In genomic region chr5:92395764-92396163, GRCm38 (mm10) we compare ENCODE assay signal across 19 mouse cellular contexts. TPM values are rescaled to one million over a fixed set of nuclear protein-coding genes. Genes with fewer than 3 reads are reported as not detected.
DNase-seq lines count a peak whose midpoint lies in the region; ATAC-seq and TF ChIP-seq lines count a peak whose summit lies in the region.
"Had no signal": no experiment of that assay in that cellular context is flagged by ENCODE, and none has a peak within 500 bp of the region (broad histone marks: within the 10 kb centered on the region; RNA-seq: fewer than 3 reads in every experiment).

No protein-coding gene starts in this region.

- no peak for TF ChIP-seq RAD21 in MEL (IDR thresholded peaks at IDR 0.05; ENCODE audit: low read depth, low read length)

- peak; percentile 8 for ATAC-seq in liver, embryonic 11.5 days (replicated peaks; ENCODE audit: low FRiP score)
- ATAC-seq in liver, postnatal 0 days, result no peak
- ATAC-seq in liver, embryonic 13.5 days (ENCODE audit: low read depth), result no peak; the same call in 1 of the 2 replicates
- ATAC-seq in kidney, embryonic 14.5 days (ENCODE audit: low FRiP score, low TSS enrichment), result no peak
- ATAC-seq: CD4-positive, CD25-positive, alpha-beta regulatory T cell, adult 4 months; forebrain, embryonic 13.5 days; forebrain, postnatal 0 days had no signal

- DNase-seq in liver, embryonic 11.5 days (ENCODE audit: low spot score), result no peak
- no peak for DNase-seq in liver, postnatal 0 days
- peak; percentile 49 for DNase-seq in MEL (ENCODE audit: low read depth, low spot score)
- DNase-seq in liver, embryonic 13.5 days, result no peak
- DNase-seq in ovary, postnatal 36 days (ENCODE audit: low spot score), result no peak
- DNase-seq: adrenal gland, adult 2 months; adrenal gland, postnatal 25 days; cerebellum, adult 18-20 months; cerebellum, adult 9-11 months; cerebellum, postnatal 36 days; forebrain, postnatal 0 days; gastrocnemius, postnatal 36 days; heart, postnatal 36 days had no signal

- no peak overlapping the region for H3K9ac ChIP-seq in liver, embryonic 11.5 days (ENCODE audit: low read depth, low read length)
- H3K9ac ChIP-seq in liver, postnatal 0 days (replicated peaks), result no peak overlapping the region
- peak overlapping the region; percentile 23 for H3K9ac ChIP-seq in MEL (ENCODE audit: control insufficient read depth, low read depth, low read length, poor library complexity, severe bottlenecking)
- no peak overlapping the region for H3K9ac ChIP-seq in liver, embryonic 13.5 days
- no peak overlapping the region for H3K9ac ChIP-seq in kidney, embryonic 14.5 days (ENCODE audit: low read depth, low read length)
- H3K9ac ChIP-seq: forebrain, embryonic 13.5 days; forebrain, postnatal 0 days; hindbrain, embryonic 15.5 days had no signal

- 65% methylated on average over 3 of the region's 3 CpGs for WGBS in liver, embryonic 11.5 days
- 56% methylated on average over 3 of the region's 3 CpGs for WGBS in liver, postnatal 0 days (ENCODE audit: insufficient replicate concordance)
- WGBS in liver, embryonic 13.5 days (ENCODE audit: insufficient replicate concordance), result 31% methylated on average over 3 of the region's 3 CpGs
- 90% methylated on average over 3 of the region's 3 CpGs for WGBS in kidney, embryonic 14.5 days

- no peaks in the 10 kb centered on the region for H3K79me2 ChIP-seq in MEL (ENCODE audit: control insufficient read depth, insufficient read depth, low read length, poor library complexity)

- peak overlapping the region; percentile 74; the same call in 1 of the 2 replicates for H3K27ac ChIP-seq in liver, embryonic 11.5 days (ENCODE audit: low read depth, low read length)
- H3K27ac ChIP-seq in liver, postnatal 0 days (ENCODE audit: low read depth), result no peak overlapping the region
- H3K27ac ChIP-seq in MEL (ENCODE audit: control insufficient read depth, low read depth, low read length), result peak overlapping the region; percentile 45
- peak overlapping the region; percentile 85 for H3K27ac ChIP-seq in liver, embryonic 13.5 days
- no peak overlapping the region for H3K27ac ChIP-seq in kidney, embryonic 14.5 days (ENCODE audit: low read depth, low read length)
- H3K27ac ChIP-seq: embryonic facial prominence, embryonic 10.5 days; forebrain, embryonic 13.5 days; heart, embryonic 10.5 days; hindbrain, embryonic 15.5 days had no signal

- no peak overlapping the region for H3K4me3 ChIP-seq in liver, embryonic 11.5 days (ENCODE audit: low read depth, low read length)
- H3K4me3 ChIP-seq in liver, postnatal 0 days (ENCODE audit: low read depth, low read length), result no peak overlapping the region
- peak overlapping the region; percentile 17 to 42 for H3K4me3 ChIP-seq in MEL (ENCODE audit: control insufficient read depth in 1 of 2, insufficient read depth in 1 of 2, low read depth in 2 of 2, low read length in 2 of 2)
- no peak overlapping the region for H3K4me3 ChIP-seq in liver, embryonic 13.5 days (replicated peaks)
- no peak overlapping the region for H3K4me3 ChIP-seq in kidney, embryonic 14.5 days (ENCODE audit: low read length)
- H3K4me3 ChIP-seq: embryonic facial prominence, embryonic 10.5 days; forebrain, embryonic 13.5 days; heart, embryonic 10.5 days; hindbrain, embryonic 15.5 days had no signal

- TF ChIP-seq EP300 in liver, postnatal 0 days (IDR thresholded peaks at IDR 0.05; ENCODE audit: low read depth), result no peak
- peak; percentile 62 to 78 for TF ChIP-seq EP300 in MEL (IDR thresholded peaks at IDR 0.05; ENCODE audit: low read depth in 1 of 2, low read length in 2 of 2)

- TF ChIP-seq CTCF in liver, postnatal 0 days (IDR thresholded peaks at IDR 0.05; ENCODE audit: low read depth), result no peak
- TF ChIP-seq CTCF in MEL (IDR thresholded peaks at IDR 0.05 in 2 of 3, conservative IDR thresholded peaks at IDR 0.05 in 1 of 3; ENCODE audit: control insufficient read depth in 1 of 3, insufficient read depth in 1 of 3, low read depth in 2 of 3, low read length in 3 of 3, poor library complexity in 1 of 3, severe bottlenecking in 1 of 3), result no peak

- H3K9me3 ChIP-seq in liver, embryonic 11.5 days (ENCODE audit: control insufficient read depth, low read length), result no peaks in the 10 kb centered on the region
- H3K9me3 ChIP-seq in liver, postnatal 0 days (ENCODE audit: low read length), result no peaks in the 10 kb centered on the region
- no peaks in the 10 kb centered on the region for H3K9me3 ChIP-seq in MEL (replicated peaks; ENCODE audit: insufficient read depth, low read length)
- H3K9me3 ChIP-seq in liver, embryonic 13.5 days (replicated peaks), result no peaks in the 10 kb centered on the region
- H3K9me3 ChIP-seq in kidney, embryonic 14.5 days (ENCODE audit: control insufficient read depth, low read length), result no peaks in the 10 kb centered on the region
- H3K9me3 ChIP-seq: embryonic facial prominence, embryonic 10.5 days; forebrain, embryonic 13.5 days; heart, embryonic 10.5 days; hindbrain, embryonic 15.5 days had no signal

- H3K4me2 ChIP-seq in liver, embryonic 11.5 days, result peak overlapping the region; percentile 44
- H3K4me2 ChIP-seq in liver, postnatal 0 days (ENCODE audit: low read depth, low read length), result no peak overlapping the region
- H3K4me2 ChIP-seq in liver, embryonic 13.5 days, result peak overlapping the region; percentile 37
- H3K4me2 ChIP-seq in kidney, embryonic 14.5 days (replicated peaks; ENCODE audit: low read depth, low read length), result no peak overlapping the region
- H3K4me2 ChIP-seq: forebrain, embryonic 13.5 days; hindbrain, embryonic 15.5 days had no signal

- no peak for TF ChIP-seq POLR2A in MEL (IDR thresholded peaks at IDR 0.05; ENCODE audit: control insufficient read depth in 1 of 2, insufficient read depth in 1 of 2, low read depth in 1 of 2, low read length in 2 of 2, poor library complexity in 1 of 2)

- H3K4me1 ChIP-seq in liver, embryonic 11.5 days (replicated peaks; ENCODE audit: control insufficient read depth, insufficient read depth, low read length), result peaks cover 27% of the 10 kb centered on the region
- H3K4me1 ChIP-seq in liver, postnatal 0 days (ENCODE audit: insufficient read depth), result no peaks in the 10 kb centered on the region
- peaks cover 0 to 25% of the 10 kb centered on the region in 2 experiments; a peak in 2 of 4 replicates for H3K4me1 ChIP-seq in MEL (ENCODE audit: control insufficient read depth in 1 of 2, insufficient read depth in 2 of 2, low read length in 2 of 2)
- peaks cover 61% of the 10 kb centered on the region for H3K4me1 ChIP-seq in liver, embryonic 13.5 days (replicated peaks)
- no peaks in the 10 kb centered on the region for H3K4me1 ChIP-seq in kidney, embryonic 14.5 days (ENCODE audit: control insufficient read depth, insufficient read depth, low read length)
- H3K4me1 ChIP-seq: forebrain, embryonic 13.5 days had no signal

- H3K36me3 ChIP-seq in liver, embryonic 11.5 days (ENCODE audit: control insufficient read depth, insufficient read depth, low read length), result no peaks in the 10 kb centered on the region
- H3K36me3 ChIP-seq in liver, postnatal 0 days (replicated peaks; ENCODE audit: insufficient read depth, low read length), result no peaks in the 10 kb centered on the region
- H3K36me3 ChIP-seq in MEL (ENCODE audit: control insufficient read depth in 1 of 2, insufficient read depth in 2 of 2, low read length in 2 of 2), result peaks cover 0 to 16% of the 10 kb centered on the region in 2 experiments; a peak in 2 of 4 replicates
- no peaks in the 10 kb centered on the region for H3K36me3 ChIP-seq in liver, embryonic 13.5 days
- H3K36me3 ChIP-seq in kidney, embryonic 14.5 days (ENCODE audit: control insufficient read depth, insufficient read depth, low read length), result no peaks in the 10 kb centered on the region
- H3K36me3 ChIP-seq: embryonic facial prominence, embryonic 10.5 days; heart, embryonic 10.5 days; hindbrain, embryonic 15.5 days had no signal

- H3K27me3 ChIP-seq in liver, embryonic 11.5 days (replicated peaks; ENCODE audit: control insufficient read depth, insufficient read depth, low read length), result peaks cover 32% of the 10 kb centered on the region
- H3K27me3 ChIP-seq in liver, postnatal 0 days (ENCODE audit: insufficient read depth, low read length), result peaks cover 5% of the 10 kb centered on the region
- H3K27me3 ChIP-seq in MEL (ENCODE audit: control insufficient read depth in 1 of 2, insufficient read depth in 2 of 2, low read length in 2 of 2), result no peaks in the 10 kb centered on the region; a peak in 1 of 4 replicates
- peaks cover 32% of the 10 kb centered on the region for H3K27me3 ChIP-seq in liver, embryonic 13.5 days
- H3K27me3 ChIP-seq in kidney, embryonic 14.5 days (ENCODE audit: control insufficient read depth, insufficient read depth, low read length), result peaks cover 25% of the 10 kb centered on the region

TF ChIP-seq in MEL, 35 proteins besides CTCF, POLR2A, EP300 and RAD21 (continues in another document):
- TF ChIP-seq TBP (IDR thresholded peaks at IDR 0.05; ENCODE audit: low read depth, low read length) (no peak), RCOR1 (IDR thresholded peaks at IDR 0.05; ENCODE audit: low read depth, low read length) (no peak), SIN3A (IDR thresholded peaks at IDR 0.05; ENCODE audit: low read length) (0 out of 2 replicates have a peak, but pooled peaks have one; percentile 25), CHD2 (IDR thresholded peaks at IDR 0.05; ENCODE audit: low read length) (no peak), BHLHE40 (IDR thresholded peaks at IDR 0.05; ENCODE audit: borderline replicate concordance, low read depth, low read length) (no peak), MYC (IDR thresholded peaks at IDR 0.05; ENCODE audit: low read depth, low read length) (0 out of 2 replicates have a peak, but pooled peaks have one; percentile 3), TCF12 (IDR thresholded peaks at IDR 0.05; ENCODE audit: low read depth, low read length) (peak; percentile 59; the same call in 1 of the 2 replicates)

RNA-seq across cellular contexts. Expression of gene Nup54, which starts 39.3 kb away (rescaled TPM):
- polyA plus RNA-seq in liver, embryonic 11.5 days (2014; fragmentation: Nextera tagmentation; extraction: Ambion mirVana), result 72.5 and 82.5 TPM in 2 replicates
- polyA plus RNA-seq in liver, postnatal 0 days (2015; fragmentation: Nextera tagmentation; extraction: Ambion mirVana), result 14.4 and 15.2 TPM in 2 replicates
- 60.4 and 67.5 TPM in 2 replicates for total RNA-seq in MEL (2012; rRNA removed)
- 100 to 1,000 TPM in 1 of 2 experiments, not detected in 1; 106 TPM for polyA plus RNA-seq in MEL (2012; ENCODE audit: insufficient read depth in 1 of 2, insufficient read length in 2 of 2, low read depth in 1 of 2, low replicate concordance in 2 of 2, missing spikeins in 1 of 2)
- 39.6 and 45.0 TPM in 2 replicates for polyA plus RNA-seq in liver, embryonic 13.5 days (2015; fragmentation: Nextera tagmentation; extraction: Ambion mirVana)
- polyA plus RNA-seq in kidney, embryonic 14.5 days (2014; fragmentation: Nextera tagmentation; extraction: Ambion mirVana), result 57.7 and 62.2 TPM in 2 replicates

RNA-seq across cellular contexts. Expression of gene Cxcl10, which starts 47.1 kb away (rescaled TPM):
- 6.0 and 6.5 TPM in 2 replicates for polyA plus RNA-seq in liver, embryonic 11.5 days (2014; fragmentation: Nextera tagmentation; extraction: Ambion mirVana)
- 7.5 and 8.0 TPM in 2 replicates for polyA plus RNA-seq in liver, postnatal 0 days (2015; fragmentation: Nextera tagmentation; extraction: Ambion mirVana)
- not detected in 2 replicates for total RNA-seq in MEL (2012; rRNA removed)
- under 1 TPM in 1 of 2 experiments, not detected in 1; 0.11 TPM for polyA plus RNA-seq in MEL (2012; ENCODE audit: insufficient read depth in 1 of 2, insufficient read length in 2 of 2, low read depth in 1 of 2, low replicate concordance in 2 of 2, missing spikeins in 1 of 2)
- 8.4 and 11.5 TPM in 2 replicates for polyA plus RNA-seq in liver, embryonic 13.5 days (2015; fragmentation: Nextera tagmentation; extraction: Ambion mirVana)
- 0.84 and 1.0 TPM in 2 replicates for polyA plus RNA-seq in kidney, embryonic 14.5 days (2014; fragmentation: Nextera tagmentation; extraction: Ambion mirVana)

Comparison
In these comparisons a context has a peak if more than half of its experiments do, and no peak if none do; other contexts are left out.
1. H3K27ac ChIP-seq: peak in liver, embryonic 11.5 days (single experiment), MEL (single experiment) and liver, embryonic 13.5 days (single experiment); none in liver, postnatal 0 days (single experiment) and kidney, embryonic 14.5 days (single experiment).
2. H3K4me2 ChIP-seq: peak in liver, embryonic 11.5 days (single experiment) and liver, embryonic 13.5 days (single experiment); none in liver, postnatal 0 days (single experiment) and kidney, embryonic 14.5 days (single experiment).
3. H3K4me3 ChIP-seq: peak in MEL (2 of 2); none in liver, embryonic 11.5 days (single experiment), liver, postnatal 0 days (single experiment), liver, embryonic 13.5 days (single experiment) and kidney, embryonic 14.5 days (single experiment).